Mouse (Mus musculus): Measurements from ENCODE around the gene Dclk2.

GRCm38 (mm10) chr3:86768553-86768952 is 152.1 kb downstream of the Dclk2 start:
- TF ChIP-seq CTCF (IDR thresholded peaks at IDR 0.05; ENCODE audit: low read depth) (no peak), EP300 (IDR thresholded peaks at IDR 0.05; ENCODE audit: low read depth) (no peak)
